Mouse (Mus musculus): ENCODE results near the gene Olfr1411.

- no peak for TF ChIP-seq CTCF (IDR thresholded peaks at IDR 0.05; ENCODE audit: control insufficient read depth, insufficient read depth, insufficient replicate concordance, low read depth, low read length)
- TF ChIP-seq POLR2A (IDR thresholded peaks at IDR 0.05; ENCODE audit: control insufficient read depth, low read depth, low read length) = no peak
Measured at GRCm38 (mm10) chr1:92596019-92596418, 1.8 kb downstream of the Olfr1411 start.

Measured in testis, adult 2 months (tissue).